Mouse (Mus musculus) brain, embryonic 14.5 days (tissue): ENCODE data around the gene Gm6710. TPM values are rescaled to one million over a fixed set of nuclear protein-coding genes. Genes with fewer than 3 reads are reported as not detected.
"Not testable (repeated sequence)": the region's sequence is repeated elsewhere in the genome, so short reads cannot be mapped to it uniquely, and the experiment has no call there.

Experiments used
- DNase-seq: peaks from one replicate; pipeline ENCODE4 v3.0.0-alpha.2; 2011; ENCODE audit warnings: low read depth
- polyA plus RNA-seq: library from polyadenylated mRNA; depleted of rRNA; stranded (reverse); fragments of >200 nt; gene quantifications from 2 replicates; pipeline ENCODE4 v1.2.3, GENCODE M21; 2012; rRNA removed

The Gm6710 gene
- 8.5 and 9.3 TPM in 2 replicates for polyA plus RNA-seq

DNA sequence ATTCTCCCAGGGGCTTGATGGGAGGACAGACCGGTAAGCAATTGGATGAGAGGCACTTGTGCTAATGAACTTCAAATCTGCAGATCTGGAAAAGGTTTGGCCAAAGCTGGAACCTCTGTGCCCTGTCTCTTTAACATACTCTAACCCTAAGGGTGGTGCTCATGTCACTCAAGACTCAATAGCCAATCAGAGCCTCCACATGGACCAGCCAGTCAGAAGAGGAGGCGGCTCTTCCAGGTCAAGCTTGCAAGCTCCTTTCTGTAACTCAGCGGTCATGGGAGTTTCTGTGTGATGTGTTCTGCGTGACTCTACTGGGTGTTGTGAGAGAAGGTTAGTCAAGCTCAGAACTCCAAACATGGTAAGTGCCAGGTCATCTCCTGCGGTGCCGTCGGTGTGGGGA is at the start of gene Gm6710:
TSS of gene Gm6710 (plus strand) at position 196 of the 400 bp plus-strand sequence.
- not testable (repeated sequence) for DNase-seq

Other genes starting within 250 kb of the Gm6710 start
- gene Gm11007, start 225.2 kb upstream of the Gm6710 start, polyA plus RNA-seq: not detected in 2 replicates
- not detected in 2 replicates for gene Zfp969, start 165.6 kb upstream of the Gm6710 start, polyA plus RNA-seq
- gene Gm2007, start 127.7 kb upstream of the Gm6710 start, polyA plus RNA-seq: not detected in 2 replicates
- 2.6 and 3.7 TPM in 2 replicates for gene Gm14288, start 68.1 kb upstream of the Gm6710 start, polyA plus RNA-seq
- gene Zfp966, start 61.9 kb downstream of the Gm6710 start, polyA plus RNA-seq: 3.1 and 4.7 TPM in 2 replicates
- gene Gm2026, start 96.1 kb downstream of the Gm6710 start, polyA plus RNA-seq: 5.8 and 10.2 TPM in 2 replicates